Mouse (Mus musculus): ENCODE data around the gene Pus7l. TPM values are rescaled to one million over a fixed set of nuclear protein-coding genes. Genes with fewer than 3 reads are reported as not detected.

Pus7l gene
- total RNA-seq, 2 experiments from 2014 or later: 3.3 to 4.8 TPM

GRCm38 (mm10) chr15:94479513-94480136 is 63.7 kb downstream of the Pus7l start:
- DNase-seq (ENCODE audit: low spot score in 2 of 2): no peak

DNA sequence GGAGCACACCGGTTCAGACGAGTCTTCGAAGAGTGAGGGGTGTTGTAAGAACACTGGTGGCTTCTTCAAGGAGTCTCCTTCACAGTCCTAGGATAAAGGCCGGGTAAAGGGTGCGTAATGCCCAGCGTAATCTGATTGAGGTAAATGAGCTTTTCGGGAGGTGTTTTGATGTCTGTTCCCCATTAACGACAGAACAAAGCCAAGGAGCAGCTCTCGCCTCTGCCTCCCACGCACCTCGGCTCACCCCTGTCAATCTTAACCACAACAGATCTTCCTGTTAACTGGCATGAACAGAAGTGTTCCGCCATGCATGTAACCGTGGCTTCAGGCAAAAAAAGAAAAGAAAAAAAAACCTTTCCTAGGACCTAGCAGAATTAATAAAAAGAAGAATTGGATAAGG is 64.6 kb downstream of the Pus7l start:
- no peak for DNase-seq (ENCODE audit: low spot score in 2 of 2)

- DNase-seq (ENCODE audit: low spot score in 2 of 2): no peak
Measured at GRCm38 (mm10) chr15:94477287-94477686, 66.1 kb downstream of the Pus7l start.

DNA sequence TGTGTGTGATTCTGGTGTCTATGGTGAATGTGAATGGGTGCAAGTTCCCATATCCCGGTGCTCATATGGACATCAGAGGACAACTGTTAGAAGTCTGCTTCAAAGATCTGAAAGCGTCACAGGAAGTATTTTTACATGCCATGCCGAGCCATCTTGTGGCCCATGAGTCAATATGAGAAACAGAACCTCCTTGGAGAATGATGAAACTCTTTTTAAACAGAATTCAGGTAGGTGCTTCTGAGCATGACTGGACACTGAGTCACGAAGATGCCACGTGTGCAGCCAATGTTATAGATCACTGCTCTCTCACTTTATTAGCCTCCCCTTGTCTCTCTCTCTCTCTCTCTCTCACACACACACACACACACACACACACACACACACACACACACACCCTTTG is 67.4 kb downstream of the Pus7l start:
- no peak for DNase-seq (ENCODE audit: low spot score in 2 of 2)

Other genes with a start within 250 kb of the Pus7l start
- gene Adamts20, start 78.1 kb downstream of the Pus7l start, total RNA-seq (2021): 10 to 100 TPM; 21.6 to 28.1 TPM
- 1 to 10 TPM; 6.1 to 6.5 TPM for gene Irak4, start 96 bp upstream of the Pus7l start, total RNA-seq (2021)
- gene Twf1, start 46.3 kb upstream of the Pus7l start, total RNA-seq (2021): 10 to 100 TPM; 27.0 to 34.9 TPM
- gene Tmem117, start 85.7 kb upstream of the Pus7l start, total RNA-seq (2021): 10 to 100 TPM; 28.0 to 29.7 TPM

All from gastrocnemius, postnatal 4 days (tissue).